Mouse (Mus musculus) liver, postnatal 0 days (tissue): ENCODE results near the gene Abtb1. TPM values are rescaled to one million over a fixed set of nuclear protein-coding genes. Genes with fewer than 3 reads are reported as not detected.

ENCODE experiments used
- ATAC-seq: fragments of 200-750 bp; cut with Nextera tagmentation; 2 replicates; pipeline ENCODE4 v1.8.0; 2017; ENCODE audit warnings: mild to moderate bottlenecking, moderate library complexity
- DNase-seq: peaks from one replicate; pipeline ENCODE4 v3.0.0-alpha.2; 2016
- H3K27ac ChIP-seq: fragments of 300-500 bp; sonication (generic); 2 replicates; pipeline ENCODE4 v1.5.1; 2014; ENCODE audit warnings: antibody characterized with exemption, moderate library complexity, mild to moderate bottlenecking, low read depth
- H3K27me3 ChIP-seq: fragments of 300-500 bp; sonication (generic); 2 replicates; pipeline ENCODE4 v1.6.1; 2014; ENCODE audit warnings: low read length, control low read depth, mixed read lengths; ENCODE audit not compliant: insufficient read depth
- H3K36me3 ChIP-seq: fragments of 300-500 bp; sonication (generic); replicated peaks from 2 replicates; pipeline ENCODE4 v1.6.1; 2014; ENCODE audit warnings: mild to moderate bottlenecking, control low read depth, low read length, moderate library complexity, mixed read lengths; ENCODE audit not compliant: insufficient read depth
- H3K4me1 ChIP-seq: fragments of 300-500 bp; sonication (generic); 2 replicates; pipeline ENCODE4 v1.6.1; 2014; ENCODE audit warnings: antibody characterized with exemption, mild to moderate bottlenecking, control low read depth; ENCODE audit not compliant: insufficient read depth
- H3K4me2 ChIP-seq: fragments of 300-500 bp; sonication (generic); 2 replicates; pipeline ENCODE4 v1.6.1; 2014; ENCODE audit warnings: low read depth, mild to moderate bottlenecking, low read length, moderate library complexity, mixed read lengths
- H3K4me3 ChIP-seq: fragments of 300-500 bp; sonication (generic); 2 replicates; pipeline ENCODE4 v1.5.1; 2014; ENCODE audit warnings: low read depth, low read length
- H3K9ac ChIP-seq: fragments of 300-500 bp; sonication (generic); replicated peaks from 2 replicates; pipeline ENCODE4 v1.6.1; 2014; ENCODE audit warnings: mild to moderate bottlenecking, moderate library complexity
- H3K9me3 ChIP-seq: fragments of 300-500 bp; sonication (generic); 2 replicates; pipeline ENCODE4 v1.6.1; 2016; ENCODE audit warnings: mild to moderate bottlenecking, control low read depth, low read length, mixed read lengths
- CTCF ChIP-seq: sonication (generic); IDR thresholded peaks from 2 replicates; pipeline ENCODE4 v1.5.1; 2016; ENCODE audit warnings: antibody characterized with exemption, low read depth
- EP300 ChIP-seq: IDR thresholded peaks from 2 replicates; pipeline ENCODE4 v1.6.1; 2016; ENCODE audit warnings: antibody characterized with exemption, low read depth, mild to moderate bottlenecking
- WGBS: fragments of 180-500 bp; shearing (Covaris S2); extraction: QIAGEN DNeasy Blood & Tissue Kit; methylation state at CpG from one replicate; pipeline ENCODE4 v1.1.7; 2014; ENCODE audit not compliant: insufficient replicate concordance; 5-methylcytosine and 5-hydroxymethylcytosine counted together
- polyA plus RNA-seq: library from polyadenylated mRNA; unstranded; fragments of >200 nt; fragmentation: Nextera tagmentation; extraction: Ambion mirVana; gene quantifications from 2 replicates; pipeline ENCODE4 v1.2.1, GENCODE M21; 2015

The Abtb1 gene
- polyA plus RNA-seq, 1 experiment from 2014 or later, result 36.2 TPM

DNA sequence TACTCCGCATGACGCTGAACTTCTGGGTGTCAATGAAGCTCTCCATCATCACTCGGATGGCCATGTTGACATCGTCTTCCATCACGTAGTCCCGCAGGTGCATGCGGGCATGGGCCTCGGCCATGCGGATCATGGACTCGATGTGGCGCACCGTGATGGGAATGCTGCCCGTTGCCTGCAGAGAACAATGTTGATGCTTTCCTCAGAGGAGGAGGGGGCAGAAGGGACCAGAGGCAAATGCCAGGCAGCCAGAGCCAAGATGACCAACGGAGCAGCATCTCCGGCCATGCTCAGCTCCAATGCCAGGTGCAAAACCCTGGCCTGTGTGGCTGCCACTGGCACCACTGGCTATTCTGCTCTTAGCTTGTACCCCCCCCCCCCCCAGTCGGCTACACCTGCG lies 42.9 kb upstream of the Abtb1 start:
- Histone ChIP-seq H3K4me2 (no peak overlapping the region), H3K27ac (no peak overlapping the region), H3K4me1 (0 out of 2 replicates have a peak, but pooled peaks cover 2% of the 10 kb centered on the region), H3K36me3 (peaks cover 59% of the 10 kb centered on the region), H3K9me3 (no peaks in the 10 kb centered on the region), H3K9ac (no peak overlapping the region), H3K4me3 (no peak overlapping the region), H3K27me3 (no peaks in the 10 kb centered on the region)
- ATAC-seq (no peak), DNase-seq (no peak)
- TF ChIP-seq EP300, result no peak
- no peak for TF ChIP-seq CTCF
- 93% methylated on average over 17 of the region's 17 CpGs for WGBS

DNA sequence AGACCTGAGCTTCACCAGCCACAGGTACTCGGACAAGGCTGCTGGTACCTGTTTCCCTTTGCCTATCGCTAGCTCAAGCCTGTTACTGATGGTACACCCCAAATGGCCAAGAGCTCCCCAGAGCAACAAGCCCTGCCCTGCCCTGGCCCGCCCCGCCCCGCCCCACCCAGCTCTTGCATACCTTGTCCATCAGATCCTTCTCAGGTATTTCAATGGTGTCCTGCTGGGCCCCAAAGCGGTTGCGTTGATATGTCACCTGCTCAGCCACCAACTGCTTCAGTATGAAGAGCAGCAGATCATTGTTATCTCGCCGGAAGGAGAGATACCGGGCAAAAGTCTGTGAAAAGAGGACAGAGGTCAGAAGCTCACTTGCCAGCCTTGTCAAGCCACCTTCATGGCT lies 42.4 kb upstream of the Abtb1 start:
- TF ChIP-seq CTCF (no peak), EP300 (no peak)
- Histone ChIP-seq H3K36me3 (peaks cover 55% of the 10 kb centered on the region), H3K4me2 (no peak overlapping the region), H3K9me3 (no peaks in the 10 kb centered on the region), H3K4me3 (no peak overlapping the region), H3K4me1 (no peaks in the 10 kb centered on the region), H3K9ac (no peak overlapping the region), H3K27me3 (no peaks in the 10 kb centered on the region), H3K27ac (no peak overlapping the region)
- 89% methylated on average over 10 of the region's 10 CpGs for WGBS
- no peak for ATAC-seq
- no peak for DNase-seq

DNA sequence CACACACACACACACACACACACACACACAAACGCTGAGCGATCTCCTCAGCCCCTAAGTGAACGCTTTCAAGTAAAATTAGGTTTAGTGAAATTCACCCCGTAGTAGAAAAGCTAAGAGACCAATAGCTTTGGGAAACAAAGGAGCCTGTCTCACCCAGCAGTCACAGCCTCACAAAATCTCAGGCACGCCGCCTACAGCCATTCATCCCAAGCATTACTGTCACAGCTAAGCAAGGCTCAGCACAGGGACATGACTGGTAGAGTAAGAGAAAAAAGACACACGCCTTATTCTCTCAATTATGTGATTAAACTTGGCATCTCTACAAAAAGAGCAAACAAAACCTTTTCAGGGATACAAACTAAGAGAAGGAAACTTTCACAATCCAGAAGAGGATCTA lies 39.5 kb upstream of the Abtb1 start:
- Histone ChIP-seq H3K9ac (no peak overlapping the region), H3K27me3 (no peaks in the 10 kb centered on the region), H3K9me3 (no peaks in the 10 kb centered on the region), H3K27ac (no peak overlapping the region), H3K4me2 (no peak overlapping the region), H3K4me1 (no peaks in the 10 kb centered on the region), H3K4me3 (no peak overlapping the region), H3K36me3 (peaks cover 28% of the 10 kb centered on the region)
- 87% methylated on average over 7 of the region's 7 CpGs for WGBS
- ATAC-seq, result no peak
- TF ChIP-seq EP300 (no peak), CTCF (no peak)
- DNase-seq, result no peak

DNA sequence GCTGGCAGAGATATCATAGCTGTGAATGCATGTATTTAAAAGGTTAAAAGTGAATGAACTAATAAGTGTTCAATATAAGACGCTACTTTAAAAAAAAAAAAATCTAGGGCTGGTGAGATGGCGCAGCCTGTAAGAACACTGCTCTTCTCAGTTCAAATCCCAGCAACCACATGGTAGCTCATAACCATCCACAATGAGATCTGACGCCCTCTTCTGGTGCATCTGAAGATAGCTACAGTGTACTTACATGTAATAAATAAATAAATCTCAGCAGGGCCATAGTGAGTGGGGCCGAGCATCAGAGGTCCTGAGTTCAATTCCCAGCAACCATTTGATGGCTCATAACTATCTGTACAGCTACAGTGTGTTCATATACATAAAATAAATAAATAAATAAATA lies 37.7 kb upstream of the Abtb1 start:
- no peak overlapping the region for H3K4me2 ChIP-seq
- peaks cover 11% of the 10 kb centered on the region for H3K36me3 ChIP-seq
- no peak overlapping the region for H3K27ac ChIP-seq
- DNase-seq, result no peak
- 67% methylated on average over 4 of the region's 4 CpGs for WGBS
- no peak overlapping the region for H3K4me3 ChIP-seq
- peaks cover 14% of the 10 kb centered on the region for H3K27me3 ChIP-seq
- 0 out of 2 replicates have a peak, but pooled peaks have one; percentile 12 for ATAC-seq
- TF ChIP-seq CTCF (peak; percentile 31; the same call in 1 of the 2 replicates), EP300 (no peak)
- peaks cover 6% of the 10 kb centered on the region; the same call in 1 of the 2 replicates for H3K4me1 ChIP-seq
- H3K9ac ChIP-seq, result no peak overlapping the region
- H3K9me3 ChIP-seq, result no peaks in the 10 kb centered on the region

DNA sequence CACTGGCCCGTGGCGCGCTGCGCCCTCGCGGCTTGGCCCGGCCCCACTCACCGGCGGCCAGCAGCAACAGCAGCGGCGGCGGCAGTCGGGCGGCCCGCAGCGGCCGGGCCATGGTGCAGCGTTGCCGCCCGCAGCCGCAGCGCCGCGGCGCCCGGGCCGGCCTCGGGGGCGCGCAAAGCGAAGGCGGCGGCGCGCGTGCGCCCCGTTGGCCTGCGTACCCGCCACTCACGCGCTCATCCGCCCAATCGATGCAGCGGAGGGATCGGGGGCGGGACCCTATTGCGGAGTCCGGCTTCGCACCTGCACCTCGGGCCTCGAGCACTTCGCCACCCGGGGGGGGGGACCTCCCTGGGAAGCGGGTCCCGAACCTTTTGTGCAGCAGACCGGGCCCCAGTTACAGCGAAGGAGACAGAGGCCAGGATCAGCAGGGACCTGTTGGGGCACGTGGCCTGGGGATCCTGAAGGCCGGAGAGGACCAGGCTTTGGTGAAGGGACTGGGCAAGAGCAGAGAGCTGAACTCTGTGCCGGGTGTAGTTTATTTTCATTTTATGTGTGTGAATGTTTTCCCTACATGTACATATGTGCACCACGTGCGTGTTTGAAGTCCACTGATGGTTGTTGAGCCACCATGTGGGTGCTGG lies 33.2 kb upstream of the Abtb1 start, which contains the start of gene Podxl2:
Podxl2 (minus strand) TSS at position 177 of the 641 bp plus-strand sequence.
- Histone ChIP-seq H3K4me2 (peak within 1 kb of the TSS; percentile 86), H3K9me3 (no peaks in the 10 kb centered on the region), H3K4me3 (peak within 1 kb of the TSS; percentile 49), H3K36me3 (no peaks in the 10 kb centered on the region), H3K9ac (no peak within 1 kb of the TSS), H3K4me1 (peaks cover 11% of the 10 kb centered on the region; the same call in 1 of the 2 replicates), H3K27me3 (peaks cover 41% of the 10 kb centered on the region), H3K27ac (no peak within 1 kb of the TSS)
- WGBS, result 12% methylated on average over 43 of the region's 63 CpGs
- DNase-seq (peak; percentile 58), ATAC-seq (peak; percentile 68)
- TF ChIP-seq CTCF (no peak), EP300 (no peak)

DNA sequence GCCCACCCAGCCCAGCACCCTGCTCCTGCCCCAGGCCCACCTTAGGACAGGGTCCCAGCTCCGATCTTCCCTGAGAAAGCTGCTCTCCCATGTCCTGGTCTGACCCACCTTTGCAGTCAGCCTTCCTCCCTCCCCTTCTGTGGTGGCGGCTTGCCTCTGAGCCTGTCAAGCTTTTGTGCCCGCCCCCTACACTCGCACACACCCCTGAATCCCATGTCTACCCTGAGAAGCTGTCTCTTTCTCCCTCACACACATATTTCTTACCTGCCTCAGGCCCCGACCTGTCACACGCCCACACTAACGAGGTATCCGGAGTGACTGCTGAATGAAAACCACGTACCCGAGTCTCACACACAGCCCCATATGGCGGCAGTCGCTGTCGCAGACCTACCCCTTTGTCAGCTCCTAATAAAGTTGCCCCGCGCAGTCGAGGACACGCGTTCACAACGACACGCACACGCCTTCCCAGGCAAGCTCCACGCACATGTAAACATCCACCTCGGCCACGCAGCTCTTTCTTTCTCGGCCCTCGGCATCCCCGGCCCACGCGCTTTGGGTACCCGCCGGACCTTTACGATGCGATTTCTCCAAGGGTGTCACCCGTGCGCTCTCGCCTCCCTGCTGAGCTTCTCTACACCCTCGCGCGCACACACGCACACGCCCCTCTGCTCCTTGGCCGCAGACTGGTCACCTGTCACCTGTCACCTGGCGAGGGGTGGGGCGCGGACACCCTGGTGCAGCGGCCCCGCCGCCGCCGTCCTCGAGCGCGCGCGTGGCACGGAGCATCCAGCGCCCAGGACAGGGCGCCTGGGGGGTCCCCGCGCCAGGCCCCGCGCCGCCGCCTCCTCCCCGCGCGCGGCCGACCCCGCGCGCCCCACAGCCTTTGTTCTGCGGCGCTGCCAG lies 32.4 kb upstream of the Abtb1 start:
- no peak overlapping the region for H3K9ac ChIP-seq
- no peak for TF ChIP-seq CTCF
- no peak for TF ChIP-seq EP300
- 7% methylated on average over 61 of the region's 74 CpGs for WGBS
- peaks cover 11% of the 10 kb centered on the region; the same call in 1 of the 2 replicates for H3K4me1 ChIP-seq
- no peaks in the 10 kb centered on the region for H3K9me3 ChIP-seq
- no peak overlapping the region for H3K27ac ChIP-seq
- H3K4me2 ChIP-seq, result peak overlapping the region; percentile 86
- DNase-seq, result no peak
- peak; percentile 47; the same call in 1 of the 2 replicates for ATAC-seq
- no peaks in the 10 kb centered on the region for H3K36me3 ChIP-seq
- peak overlapping the region; percentile 49 for H3K4me3 ChIP-seq
- H3K27me3 ChIP-seq, result peaks cover 41% of the 10 kb centered on the region
